Mouse (Mus musculus) urinary bladder, postnatal 10 days (tissue): Measurements from ENCODE around the gene Dnase2a.
"Not testable (repeated sequence)": the region's sequence is repeated elsewhere in the genome, so short reads cannot be mapped to it uniquely, and the experiment has no call there.

Source experiments
- DNase-seq: peaks from one replicate; pipeline ENCODE4 v3.0.0; 2022; ENCODE audit warnings: low spot score

Gene Dnase2a

GRCm38 (mm10) chr8:84907979-84908378 lies 381 bp upstream of the Dnase2a start:
- not testable (repeated sequence) for DNase-seq

DNA sequence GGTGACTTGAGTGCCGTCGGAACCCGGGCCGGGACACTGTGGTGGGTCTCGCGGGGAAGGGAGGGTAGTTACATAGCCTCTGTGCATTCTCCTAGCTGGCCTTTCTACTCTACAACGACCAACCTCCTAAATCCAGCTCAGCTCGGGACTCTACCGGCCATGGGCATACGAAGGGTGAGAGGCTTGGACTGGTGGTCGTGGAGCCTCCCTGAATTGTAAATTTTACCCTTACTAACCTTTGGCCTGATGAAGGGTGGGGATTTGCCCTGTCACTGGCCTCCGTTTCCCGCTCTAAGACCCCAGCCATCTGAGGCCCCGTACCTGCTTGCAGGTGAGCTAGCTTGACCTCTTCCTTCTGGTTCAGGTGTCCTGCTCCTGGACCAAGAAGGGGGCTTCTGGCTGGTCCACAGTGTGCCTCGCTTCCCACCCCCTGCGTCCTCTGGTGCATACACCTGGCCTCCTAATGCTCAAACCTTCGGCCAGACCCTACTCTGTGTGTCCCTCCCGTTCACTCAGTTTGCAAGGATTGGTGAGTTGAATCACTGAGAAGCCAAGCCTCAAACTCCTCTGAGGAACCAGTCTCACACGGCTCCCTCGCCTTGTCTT lies 905 bp downstream of the Dnase2a start:
- DNase-seq, result no peak

DNA sequence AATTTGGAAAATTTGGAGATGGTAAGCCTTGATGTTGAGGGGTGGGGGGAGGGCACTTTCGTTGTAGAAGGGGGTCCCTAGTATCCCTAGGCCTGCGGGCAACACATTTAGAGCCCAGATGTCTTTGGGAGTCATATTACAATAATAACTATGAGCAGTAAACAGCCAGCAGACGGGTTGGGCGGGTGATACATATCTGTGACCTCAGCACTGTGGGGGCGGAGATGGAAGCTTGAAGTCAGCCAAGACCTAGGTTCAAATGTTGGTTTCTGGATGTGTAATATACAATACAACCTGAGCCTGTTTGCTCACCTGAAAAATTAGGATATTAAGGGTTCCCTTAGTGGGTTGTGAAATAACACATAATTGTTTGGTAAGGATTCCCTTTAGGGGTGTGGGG lies 1.6 kb downstream of the Dnase2a start:
- DNase-seq, result no peak

DNA sequence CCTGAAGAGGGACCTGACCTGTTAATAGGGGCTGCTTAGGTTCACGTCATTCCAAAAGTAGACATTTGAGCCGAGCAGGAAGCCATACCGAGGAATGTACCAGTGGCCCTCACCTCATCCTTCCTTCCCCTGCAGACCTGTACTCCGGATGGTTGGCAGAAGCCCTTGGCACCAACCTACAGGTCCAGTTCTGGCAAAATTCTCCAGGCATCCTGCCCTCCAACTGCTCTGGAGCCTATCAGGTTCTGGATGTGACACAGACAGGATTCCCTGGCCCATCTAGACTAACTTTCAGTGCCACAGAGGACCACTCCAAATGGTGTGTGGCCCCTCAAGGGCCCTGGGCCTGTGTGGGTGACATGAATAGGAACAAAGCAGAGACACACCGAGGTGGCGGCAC lies 2.2 kb downstream of the Dnase2a start:
- DNase-seq, result no peak

DNA sequence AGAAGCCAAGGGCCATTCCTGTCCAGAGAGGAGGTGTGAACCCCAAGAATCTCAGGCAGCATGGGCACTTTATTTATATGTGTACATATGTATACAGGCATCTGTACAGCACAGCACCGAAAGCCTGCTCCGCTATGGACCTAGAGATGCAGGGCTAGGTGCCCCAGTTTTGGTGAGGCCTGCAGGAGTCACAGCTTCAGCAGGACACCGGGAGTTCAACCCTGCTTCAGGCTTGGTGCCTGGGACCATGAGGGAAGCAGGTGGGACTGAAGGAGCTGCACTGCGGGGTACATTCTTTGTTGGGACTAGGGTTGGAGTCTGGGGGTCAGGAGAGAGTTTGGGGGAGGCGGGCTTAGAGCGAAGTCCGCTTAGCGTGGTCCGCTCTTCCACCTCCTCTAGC lies 3.5 kb downstream of the Dnase2a start:
- DNase-seq, result no peak

- DNase-seq, result no peak
Observed at GRCm38 (mm10) chr8:84912391-84912790, 4.0 kb downstream of the Dnase2a start.

- DNase-seq, result no peak
Observed at GRCm38 (mm10) chr8:84912895-84913501, 4.6 kb downstream of the Dnase2a start.

GRCm38 (mm10) chr8:84913502-84913900 lies 5.1 kb downstream of the Dnase2a start:
- no peak for DNase-seq

DNA sequence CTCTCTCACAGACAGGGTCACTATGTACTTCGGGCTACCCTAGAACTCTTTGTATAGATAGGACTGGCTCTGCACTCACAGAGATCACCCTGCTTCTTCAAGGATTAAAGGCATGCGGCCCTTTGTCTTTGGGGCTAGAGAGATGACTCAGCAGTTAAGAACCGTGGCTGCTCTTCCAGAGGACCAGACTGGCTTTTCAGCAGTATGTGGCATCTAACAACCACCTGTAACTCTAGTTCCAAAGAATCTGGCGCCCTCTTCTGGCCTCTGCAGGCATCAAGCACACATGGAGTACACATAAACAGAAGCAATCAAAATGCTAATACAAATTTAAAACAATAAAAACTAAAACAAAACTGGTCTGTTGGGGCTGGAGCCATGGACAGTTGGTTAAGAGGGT lies 5.6 kb downstream of the Dnase2a start:
- DNase-seq, result no peak

DNA sequence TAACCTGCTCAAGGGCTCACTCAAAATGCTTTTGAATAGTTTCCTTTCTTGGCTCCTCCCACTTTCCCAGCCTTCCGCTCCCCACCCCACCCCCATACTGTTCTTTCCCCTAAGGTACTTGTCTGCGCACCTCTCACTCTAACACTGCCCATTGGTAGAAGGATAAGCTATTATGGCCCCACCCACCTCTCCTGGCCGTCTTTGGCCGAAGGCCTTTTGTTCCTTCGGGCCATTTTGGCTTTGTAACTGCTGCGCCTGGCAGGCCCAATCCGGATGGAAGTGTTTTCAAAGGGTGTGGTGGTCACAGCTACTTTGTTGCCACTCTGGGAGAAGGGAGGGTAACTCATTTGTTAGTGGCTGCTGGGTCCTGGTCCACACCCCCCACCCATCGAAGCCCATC lies 6.9 kb downstream of the Dnase2a start:
- DNase-seq, result no peak

DNA sequence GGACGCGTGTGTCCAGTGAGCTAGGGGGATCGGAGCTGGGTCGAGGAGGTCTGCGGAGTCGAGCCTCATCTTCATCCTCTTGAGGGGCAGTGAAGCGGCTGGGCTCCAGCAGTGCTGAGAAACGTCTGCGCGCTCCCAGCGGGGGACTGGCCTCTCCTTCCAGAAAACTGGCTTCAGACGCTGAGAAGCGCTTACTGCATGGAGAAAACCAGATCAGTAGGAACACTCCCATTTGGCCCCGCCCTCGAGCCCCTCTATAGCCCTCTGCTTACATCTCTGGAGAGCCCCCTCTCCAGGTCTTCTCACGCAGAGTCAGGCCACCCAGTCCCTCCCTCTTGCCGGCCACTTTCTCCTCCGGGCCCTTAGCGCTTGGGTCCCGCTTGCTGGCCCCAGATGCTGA lies 9.4 kb downstream of the Dnase2a start:
- no peak for DNase-seq

DNA sequence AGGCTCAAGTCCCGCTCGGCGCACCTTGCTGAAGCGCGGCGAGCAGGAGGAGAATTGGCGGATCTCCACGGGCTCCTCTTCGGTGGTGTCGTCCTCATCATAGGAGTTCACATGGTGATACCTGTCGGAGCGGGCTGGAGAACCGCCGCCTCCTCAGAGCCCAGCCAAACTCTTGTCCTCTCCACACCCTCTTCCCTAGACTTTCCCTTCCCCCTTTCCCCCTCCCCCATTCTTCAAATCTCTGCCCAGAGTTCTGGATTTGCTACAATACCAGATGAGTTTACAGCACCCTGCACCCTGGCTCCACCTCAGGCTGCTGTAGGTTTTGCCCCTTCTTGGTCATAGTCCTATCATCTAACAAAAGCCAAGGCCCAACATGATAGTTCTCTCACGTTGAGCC lies 10.3 kb downstream of the Dnase2a start:
- no peak for DNase-seq

DNA sequence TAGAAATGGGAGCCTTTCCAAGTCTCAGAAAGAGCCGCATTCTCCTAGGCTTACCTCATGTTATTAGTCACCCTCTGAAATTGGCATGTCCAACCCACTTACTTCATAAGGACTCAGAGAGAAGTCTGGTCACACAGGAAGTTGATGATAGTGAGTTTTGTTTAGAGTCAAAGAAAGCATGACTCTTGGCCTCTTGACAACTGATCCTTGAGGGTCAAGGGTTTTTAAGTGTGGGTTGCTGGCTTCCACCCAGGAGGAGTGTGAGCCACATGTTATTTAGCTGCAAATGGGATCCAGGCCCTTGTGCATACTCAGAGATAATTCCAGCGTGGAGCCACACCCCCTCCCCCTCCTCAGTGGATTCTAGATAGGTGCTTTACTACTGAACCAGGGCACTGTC lies 13.2 kb downstream of the Dnase2a start:
- DNase-seq, result no peak

- DNase-seq, result no peak
Observed at GRCm38 (mm10) chr8:84925557-84925956, 17.2 kb downstream of the Dnase2a start.

DNA sequence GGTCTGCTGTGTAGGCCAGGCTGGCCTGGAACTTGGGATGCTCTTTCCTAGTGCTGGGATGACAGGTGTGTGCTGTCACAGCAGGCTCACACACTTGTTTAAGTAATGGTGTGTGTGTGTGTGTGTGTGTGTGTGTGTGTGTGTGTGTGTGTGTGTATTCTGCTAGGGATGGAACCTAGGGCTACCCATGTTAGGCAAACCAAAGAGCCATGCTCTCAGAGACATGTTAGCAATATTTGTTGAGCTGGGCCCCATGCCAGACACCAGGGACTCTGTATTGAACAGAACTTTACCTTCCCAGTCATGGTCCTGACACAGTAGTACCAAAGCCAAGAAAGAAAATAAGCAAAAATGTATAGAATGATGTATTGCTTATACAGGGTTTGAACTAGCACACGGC lies 19.2 kb downstream of the Dnase2a start:
- DNase-seq, result no peak

- no peak for DNase-seq
Observed at GRCm38 (mm10) chr8:84928456-84929306, 20.3 kb downstream of the Dnase2a start.

DNA sequence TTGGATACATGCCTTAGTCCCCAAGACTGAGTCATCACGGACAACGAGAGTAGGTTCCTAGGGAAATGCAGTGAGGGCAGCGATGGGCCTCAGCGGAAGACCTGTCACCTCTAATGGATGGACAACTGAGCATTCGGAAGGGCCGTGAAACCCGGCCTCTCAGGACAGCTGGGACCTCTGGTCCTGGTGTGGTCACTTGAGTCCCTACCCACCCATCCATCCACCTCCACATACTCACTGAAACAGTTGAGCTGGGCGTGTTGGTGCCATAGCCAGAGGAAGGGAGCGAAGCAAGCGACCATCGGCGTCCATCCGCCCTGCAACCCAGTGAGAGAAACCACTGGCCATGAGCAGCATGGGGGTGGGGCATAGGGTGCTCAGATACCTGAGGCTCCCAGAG lies 22.2 kb downstream of the Dnase2a start:
- no peak for DNase-seq

GRCm38 (mm10) chr8:84933767-84934559 lies 25.6 kb downstream of the Dnase2a start:
- no peak for DNase-seq

DNA sequence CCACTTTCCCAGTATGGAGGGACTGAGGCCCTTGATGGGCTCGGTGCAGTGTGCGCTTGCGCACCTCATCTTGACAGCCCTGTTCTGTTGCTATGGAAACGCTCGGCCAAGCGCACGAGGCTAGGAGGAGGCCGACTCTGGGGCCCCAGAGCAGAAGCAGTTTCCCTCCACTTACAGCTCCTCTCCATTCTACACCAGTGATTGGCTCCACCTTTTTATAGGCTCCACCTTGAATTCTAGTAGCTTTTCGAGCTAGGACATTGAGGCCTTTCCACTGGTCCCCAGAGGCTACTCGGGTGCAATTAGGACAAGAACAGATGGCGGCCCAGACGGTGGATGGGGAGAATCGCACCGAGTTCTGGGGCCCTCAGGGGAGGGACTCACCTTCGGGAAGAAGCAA lies 26.5 kb downstream of the Dnase2a start:
- no peak for DNase-seq

DNA sequence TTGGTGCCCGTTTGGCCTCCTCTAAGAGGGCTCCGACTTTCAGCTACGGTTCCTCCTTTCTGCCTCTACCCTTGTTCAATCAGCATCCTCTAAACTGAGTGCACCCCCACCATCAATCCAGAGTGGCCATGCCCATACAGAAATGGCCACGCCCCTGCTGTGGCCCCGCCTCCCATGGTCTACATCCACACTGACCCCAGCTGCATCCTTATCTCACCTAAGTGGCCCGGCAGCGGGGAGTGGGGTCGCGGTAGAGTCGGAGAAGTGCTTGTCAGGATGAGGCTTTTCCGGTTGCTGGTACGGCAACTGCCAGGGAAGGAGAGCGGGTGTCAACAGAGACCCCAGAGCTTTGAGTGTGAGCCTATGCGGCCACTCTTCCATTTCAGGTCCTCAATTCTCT lies 27.1 kb downstream of the Dnase2a start:
- no peak for DNase-seq

GRCm38 (mm10) chr8:84936041-84936961 lies 27.9 kb downstream of the Dnase2a start:
- DNase-seq, result no peak
